Mouse (Mus musculus): ENCODE measurements at regions not wholly inside any gene's neighbourhood (a gene's known extent, or its start where the extent isn't known, plus 50 kb on each side); places are given as distances from the start of the nearest gene placed in this dataset.
A peak's percentile ranks its signal among the peaks of the same experiment; 100 is the strongest.

GRCm38 (mm10) chr6:99887904-99888303, 161.7 kb upstream of the Prok2 start:
- DNase-seq: no peak

GRCm38 (mm10) chr6:99884755-99885154, 158.6 kb upstream of the Prok2 start:
- DNase-seq: no peak

DNA sequence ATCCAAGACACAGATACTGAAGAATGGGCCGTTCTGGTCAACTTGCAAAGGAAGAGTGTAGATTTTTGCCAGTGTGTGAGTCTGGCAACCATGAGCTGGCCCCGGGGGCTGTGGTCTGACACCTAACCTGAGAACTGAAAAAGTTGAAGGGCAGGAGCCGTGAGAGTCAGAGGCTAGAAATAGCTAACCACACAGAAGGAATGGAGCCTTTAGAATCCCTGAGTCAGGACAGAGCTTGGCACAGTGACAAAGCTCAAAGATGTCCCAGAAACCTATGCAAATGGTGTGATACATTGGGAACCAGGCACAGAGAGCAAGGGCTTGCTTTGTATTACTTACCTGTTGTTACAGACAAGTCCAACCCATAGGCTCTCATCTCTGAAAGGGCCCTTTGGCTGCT, 157.9 kb upstream of the Prok2 start:
- no peak for DNase-seq

- no peak for DNase-seq
Measured at GRCm38 (mm10) chr6:99881606-99882005, 155.4 kb upstream of the Prok2 start.

- DNase-seq: no peak
Measured at GRCm38 (mm10) chr6:99874852-99875251, 148.7 kb upstream of the Prok2 start.

- DNase-seq: no peak
Measured at GRCm38 (mm10) chr6:99874029-99874428, 147.8 kb upstream of the Prok2 start.

GRCm38 (mm10) chr6:99866061-99866460, 139.9 kb upstream of the Prok2 start:
- no peak for DNase-seq

GRCm38 (mm10) chr6:99864949-99865348, 138.8 kb upstream of the Prok2 start:
- DNase-seq: peak; percentile 9

DNA sequence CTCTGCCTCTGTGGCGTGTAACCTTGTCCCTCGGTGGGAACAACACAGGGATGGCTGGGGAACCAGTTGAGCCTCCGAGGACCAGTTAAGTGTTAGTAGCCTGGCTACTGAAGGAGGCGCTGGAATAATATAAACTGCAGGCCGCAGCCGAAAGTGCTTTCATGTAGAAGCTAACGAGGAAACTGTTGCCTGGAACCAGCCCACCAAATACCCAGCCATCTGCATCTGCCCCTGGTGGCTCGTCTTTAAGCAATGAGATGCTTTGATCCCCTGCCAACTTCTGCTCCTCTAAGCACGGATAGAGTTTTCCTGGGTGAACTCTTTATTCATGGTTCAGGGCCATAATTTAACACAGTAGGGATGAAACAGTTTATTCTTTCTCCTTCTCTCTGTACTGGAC, 137.2 kb upstream of the Prok2 start:
- no peak for DNase-seq

- no peak for DNase-seq
Measured at GRCm38 (mm10) chr6:99857411-99857810, 131.2 kb upstream of the Prok2 start.

GRCm38 (mm10) chr6:99853716-99854115, 127.5 kb upstream of the Prok2 start:
- DNase-seq: no peak

- DNase-seq: no peak
Measured at GRCm38 (mm10) chr6:99850706-99851105, 124.5 kb upstream of the Prok2 start.

GRCm38 (mm10) chr6:99845508-99845846, 119.3 kb upstream of the Prok2 start:
- DNase-seq: no peak

GRCm38 (mm10) chr6:99844775-99845507, 118.7 kb upstream of the Prok2 start:
- no peak for DNase-seq

- no peak for DNase-seq
Measured at GRCm38 (mm10) chr6:99843507-99843906, 117.3 kb upstream of the Prok2 start.

DNA sequence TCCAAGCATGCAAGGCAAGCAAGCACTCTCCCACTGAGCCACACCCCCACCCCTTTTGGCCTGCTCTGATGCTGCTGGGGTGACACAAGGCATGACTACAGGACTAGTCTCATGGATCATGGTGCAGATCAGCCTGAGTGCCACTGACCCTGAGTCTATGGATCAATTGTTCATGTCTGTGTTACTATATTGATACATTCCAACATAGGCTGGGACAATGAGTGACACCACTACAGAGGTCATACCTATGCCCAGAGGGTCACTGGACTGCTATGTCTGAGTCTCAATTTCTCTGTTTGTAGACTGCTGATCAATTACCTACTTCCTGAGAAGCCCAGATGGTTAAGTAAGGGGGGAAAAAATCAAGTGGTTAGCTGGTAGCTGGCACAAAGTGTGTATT, 116.5 kb upstream of the Prok2 start:
- no peak for DNase-seq

DNA sequence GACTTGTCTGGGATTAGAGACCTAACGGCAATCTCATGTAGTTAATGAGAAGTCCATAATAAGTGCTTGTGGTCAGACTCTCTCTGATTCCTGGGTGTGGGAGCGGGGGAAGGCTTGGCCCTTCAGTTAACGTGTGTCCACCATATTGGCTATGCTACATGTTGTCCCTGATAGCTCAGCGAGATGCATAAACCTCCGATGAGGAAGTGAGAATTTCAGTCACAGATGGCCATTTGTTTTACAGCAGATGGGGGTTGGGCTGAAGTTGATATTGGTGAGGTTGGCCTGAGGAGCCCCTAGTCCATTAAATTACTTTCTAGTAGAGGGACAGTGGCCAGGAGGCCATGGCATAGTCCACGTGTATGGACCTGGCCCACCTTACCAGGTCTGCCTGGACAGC, 114.6 kb upstream of the Prok2 start:
- no peak for DNase-seq

- peak; percentile 23 for DNase-seq
Measured at GRCm38 (mm10) chr6:99833323-99833722, 107.1 kb upstream of the Prok2 start.

DNA sequence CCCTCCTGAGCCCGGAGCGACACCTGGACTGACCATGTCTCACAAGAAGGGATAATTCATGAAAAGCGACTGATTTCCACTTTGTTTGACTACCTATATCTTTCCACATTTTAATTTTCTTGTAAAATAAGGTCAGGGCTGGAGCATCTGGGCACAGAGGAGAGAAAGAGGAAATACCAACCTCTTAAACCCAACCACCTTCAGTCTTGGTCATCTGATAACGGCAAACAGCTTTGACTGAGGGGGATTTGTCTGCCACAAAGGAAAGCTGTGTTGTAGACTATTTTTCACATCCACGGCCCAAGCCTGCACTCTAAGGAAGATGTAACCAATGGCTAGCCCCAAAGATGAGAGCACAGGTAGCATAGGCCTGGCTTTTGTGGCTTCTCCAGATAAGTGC, 101.4 kb upstream of the Prok2 start:
- DNase-seq: no peak

DNA sequence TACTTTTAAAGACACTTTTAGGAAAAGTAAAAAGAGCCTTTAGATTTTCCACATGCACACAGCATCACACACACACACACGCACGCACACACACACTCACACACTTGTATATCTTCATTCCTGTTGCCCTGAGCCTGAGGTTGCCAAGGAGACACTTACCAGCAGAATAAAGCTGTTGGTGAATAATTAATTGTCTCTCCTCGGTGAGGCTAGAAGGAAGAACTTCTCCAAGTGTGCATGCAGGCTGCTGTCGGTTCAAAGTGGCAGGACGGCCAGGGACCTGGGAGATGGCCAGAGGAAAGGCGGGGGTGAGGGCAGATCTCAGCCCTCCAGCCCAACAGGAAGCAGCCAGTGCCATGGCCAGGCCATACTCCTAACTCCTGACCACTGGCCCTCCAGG, 98.6 kb upstream of the Prok2 start:
- peak; percentile 9 for DNase-seq

GRCm38 (mm10) chr6:99822471-99822870, 96.3 kb upstream of the Prok2 start:
- no peak for DNase-seq

DNA sequence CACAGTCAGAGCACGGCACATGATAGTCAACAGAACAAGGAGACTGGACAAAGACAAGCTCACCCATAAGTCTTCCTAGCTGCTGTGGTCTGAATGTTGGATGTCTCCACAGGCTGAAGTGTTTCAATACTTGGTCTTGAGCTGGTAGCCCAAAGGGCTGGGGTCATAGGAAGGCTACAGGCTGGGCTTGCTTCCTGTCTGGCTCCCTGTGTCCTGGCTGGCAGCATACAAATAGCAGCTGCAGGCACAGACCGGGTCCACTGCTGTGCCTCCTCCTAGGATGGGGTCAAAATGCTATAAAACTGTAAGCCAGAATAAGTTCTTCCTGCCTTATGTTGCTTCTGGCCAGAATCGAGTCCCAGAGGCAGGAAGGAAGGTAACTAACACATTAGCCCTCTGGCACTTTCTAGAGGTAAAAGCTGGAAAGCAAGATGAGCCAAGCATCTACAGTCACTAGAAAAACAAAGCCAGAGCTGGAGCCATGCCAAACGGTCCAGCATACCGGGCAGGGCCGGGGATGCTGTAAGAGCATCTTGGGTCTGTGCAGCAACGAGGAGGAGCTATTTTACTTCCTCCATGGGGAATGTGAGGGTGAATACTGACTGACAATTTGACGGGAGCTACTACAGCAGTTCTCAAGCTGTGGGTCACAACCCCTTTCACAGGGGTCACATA, 93.2 kb upstream of the Prok2 start:
- no peak for DNase-seq

DNA sequence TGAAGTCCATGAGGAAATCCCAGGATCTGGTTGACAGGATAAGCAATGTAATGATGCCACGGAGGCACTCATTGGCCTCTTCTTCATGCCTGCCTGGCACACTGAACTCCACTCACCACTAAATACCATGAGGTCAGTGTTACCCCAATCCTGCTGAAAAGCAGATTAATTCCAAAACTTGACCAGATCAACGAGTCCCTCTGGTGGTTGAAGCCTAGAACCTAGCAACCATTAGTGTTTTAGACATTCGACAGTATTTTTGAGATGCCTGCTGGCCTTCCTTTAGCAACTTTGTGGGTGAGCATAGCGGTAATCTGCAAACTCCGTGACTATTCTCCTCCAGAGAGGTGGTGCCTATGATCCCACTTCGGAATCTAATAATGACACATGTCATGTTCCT, 92.3 kb upstream of the Prok2 start:
- DNase-seq: no peak

DNA sequence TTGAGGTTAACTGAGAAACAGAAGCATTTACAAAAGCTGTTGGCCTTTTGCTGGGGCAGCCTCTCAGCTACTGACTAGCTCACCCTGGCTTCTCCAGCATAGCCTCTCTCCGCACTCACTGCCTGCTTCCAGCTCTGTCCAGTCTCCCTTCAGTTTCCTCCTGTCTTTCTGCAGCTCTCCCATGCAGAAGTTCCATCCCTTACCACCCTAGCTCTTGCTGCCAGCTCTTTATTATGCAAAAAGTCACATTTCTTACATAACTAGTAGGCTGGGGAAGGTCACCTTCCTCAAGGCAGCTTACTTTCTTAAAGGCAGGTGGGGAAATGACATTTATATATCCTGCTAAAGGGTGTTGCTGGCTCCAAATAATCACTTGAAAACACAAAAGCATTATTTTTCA, 91.1 kb upstream of the Prok2 start:
- no peak for DNase-seq

- DNase-seq: no peak
Measured at GRCm38 (mm10) chr6:99813102-99813501, 86.9 kb upstream of the Prok2 start.
